Mouse (Mus musculus) monocyte, adult 5-6 weeks (primary cell): ENCODE results near the gene Cecr2. TPM values are rescaled to one million over a fixed set of nuclear protein-coding genes. Genes with fewer than 3 reads are reported as not detected.
"Not testable (repeated sequence)": the region's sequence is repeated elsewhere in the genome, so short reads cannot be mapped to it uniquely, and the experiment has no call there.

Source experiments
- ATAC-seq: fragments of 153-309, 156-312 bp; replicated peaks from 2 replicates; pipeline ENCODE4 v1.8.0; 2017; ENCODE audit warnings: mild to moderate bottlenecking; ENCODE audit not compliant: low TSS enrichment, insufficient number of reproducible peaks, severe bottlenecking, poor library complexity, low FRiP score
- total RNA-seq: library from RNA; stranded (forward); fragments of 200-1000, 200-491, 200-594 nt; gene quantifications from 3 replicates; pipeline ENCODE4 v1.2.3, GENCODE M21; 2017

Cecr2 gene
- 1.5 to 4.0 TPM (median 3.3 TPM) in 3 replicates for total RNA-seq

DNA sequence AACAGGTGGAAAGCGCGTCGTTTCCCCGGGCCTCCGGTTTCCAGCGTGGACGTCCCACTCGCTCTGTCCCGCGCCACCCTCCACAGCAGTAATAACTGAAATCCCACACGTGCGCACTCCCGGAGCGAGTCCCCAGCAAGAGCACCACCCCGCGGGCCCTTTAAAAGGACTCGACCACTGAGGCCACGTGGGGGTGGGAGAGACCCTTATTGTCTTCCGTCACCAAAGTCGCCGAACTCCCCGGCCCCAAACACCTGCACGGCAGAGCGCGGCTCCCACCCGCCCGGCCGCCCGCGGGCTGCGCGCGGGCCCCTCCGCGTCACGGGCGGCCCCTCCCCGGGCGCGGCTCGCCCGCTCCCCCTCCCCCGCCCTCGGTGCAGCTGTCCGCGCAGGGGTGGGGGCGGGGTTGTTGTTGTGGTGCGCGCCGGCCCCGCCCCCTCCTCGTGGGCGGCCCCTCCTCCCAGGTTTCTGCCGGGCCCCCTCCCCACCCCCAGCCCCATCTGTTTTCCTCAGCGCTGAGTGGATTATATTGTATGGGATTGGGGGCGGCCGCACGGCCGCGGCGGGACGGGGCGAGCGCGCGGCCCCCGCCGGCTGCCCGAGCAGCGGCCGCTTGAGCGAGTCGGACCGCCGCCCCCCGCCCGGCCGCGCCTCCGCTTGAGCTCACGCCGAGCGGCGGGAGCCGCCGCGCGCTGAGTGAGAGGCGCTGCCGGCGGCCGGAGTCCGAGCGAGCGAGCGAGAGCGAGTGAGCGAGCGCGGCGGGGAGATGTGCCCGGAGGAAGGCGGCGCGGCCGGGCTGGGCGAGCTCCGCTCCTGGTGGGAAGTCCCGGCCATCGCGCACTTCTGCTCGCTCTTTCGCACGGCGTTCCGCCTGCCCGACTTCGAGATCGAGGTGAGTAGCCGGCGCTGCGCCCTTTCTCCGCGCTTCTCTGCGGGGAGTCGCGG, at the start of gene Cecr2:
Gene Cecr2, plus strand, starts transcription at position 554 of the 945 bp plus-strand sequence.
- no peak for ATAC-seq

- ATAC-seq, result no peak
Observed at GRCm38 (mm10) chr6:120617586-120617985, 48.6 kb upstream of the Cecr2 start.

GRCm38 (mm10) chr6:120618518-120619402, 47.4 kb upstream of the Cecr2 start:
- ATAC-seq, result no peak

DNA sequence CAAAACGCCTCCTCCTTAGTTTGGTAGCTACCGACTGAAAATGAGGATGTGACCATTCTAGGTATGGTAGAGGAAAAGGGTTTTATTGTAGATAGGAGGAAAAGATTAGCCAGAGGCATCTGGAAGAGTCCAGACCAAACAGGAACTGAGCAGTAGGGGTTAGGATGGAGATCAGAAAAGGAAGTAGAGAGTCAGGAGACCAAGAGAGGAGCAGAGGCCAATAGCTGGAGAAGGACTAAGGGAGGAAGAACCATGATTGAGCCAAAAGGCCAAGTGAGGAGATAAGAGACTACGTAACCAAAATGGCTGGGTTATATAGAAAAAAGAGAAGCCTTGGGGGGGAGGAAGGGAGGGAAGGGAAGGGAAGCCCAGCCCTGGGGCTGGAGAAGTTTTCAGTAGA, 46.0 kb upstream of the Cecr2 start:
- no peak for ATAC-seq

GRCm38 (mm10) chr6:120625081-120625480, 41.1 kb upstream of the Cecr2 start:
- no peak for ATAC-seq

GRCm38 (mm10) chr6:120627096-120627495, 39.1 kb upstream of the Cecr2 start:
- ATAC-seq, result no peak

- ATAC-seq, result no peak
Observed at GRCm38 (mm10) chr6:120628963-120629362, 37.2 kb upstream of the Cecr2 start.

DNA sequence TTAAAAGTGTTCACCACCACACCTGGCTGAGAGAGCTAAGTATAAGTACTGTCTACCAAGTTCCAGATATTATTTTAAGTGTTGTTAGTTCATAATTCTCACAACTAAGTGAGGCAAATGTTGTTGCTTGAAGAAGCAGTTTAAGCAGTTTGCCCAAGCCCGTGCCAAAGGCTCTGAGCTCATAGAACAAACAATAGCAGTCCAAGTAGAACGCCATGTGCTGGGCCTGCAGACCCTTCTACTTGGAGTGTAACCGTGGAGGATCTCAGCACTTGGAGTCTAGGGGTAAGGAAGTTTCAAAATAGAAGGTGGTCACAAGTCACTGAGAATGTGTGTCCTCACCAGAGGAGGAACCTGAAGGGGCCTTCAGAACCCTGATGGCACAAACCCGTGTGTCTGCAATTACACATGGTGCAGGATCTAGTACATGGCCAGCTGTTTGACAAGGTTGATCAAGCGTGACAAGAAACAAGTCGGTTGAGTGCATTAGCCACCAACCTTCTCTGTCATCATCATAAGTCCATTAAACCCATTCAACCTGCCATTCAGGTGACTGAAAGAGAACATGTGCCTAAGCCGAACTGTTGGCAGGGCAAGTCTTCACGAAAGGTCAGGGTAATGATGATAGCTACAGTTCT, 30.7 kb upstream of the Cecr2 start:
- no peak for ATAC-seq

DNA sequence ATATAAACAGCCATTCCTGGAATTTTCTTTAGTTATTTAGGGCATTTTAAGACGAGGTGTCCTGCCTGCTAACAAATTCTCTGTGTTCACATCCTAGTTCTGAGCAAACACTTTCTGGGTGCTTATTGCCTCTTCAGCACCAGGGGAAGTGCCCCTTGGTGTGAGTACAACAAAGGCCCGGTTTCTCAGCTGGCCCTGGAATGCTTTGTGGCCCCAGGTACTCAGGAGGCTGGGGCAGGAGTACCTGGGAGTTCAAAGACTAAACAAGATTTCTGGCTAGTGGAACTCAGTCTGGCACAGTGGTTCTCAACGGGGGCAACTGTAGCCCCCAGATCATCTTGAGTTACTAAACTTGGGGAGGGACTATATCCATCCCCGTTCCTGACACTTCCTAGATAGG, 26.6 kb upstream of the Cecr2 start:
- no peak for ATAC-seq

GRCm38 (mm10) chr6:120641866-120642378, 24.2 kb upstream of the Cecr2 start:
- no peak for ATAC-seq

DNA sequence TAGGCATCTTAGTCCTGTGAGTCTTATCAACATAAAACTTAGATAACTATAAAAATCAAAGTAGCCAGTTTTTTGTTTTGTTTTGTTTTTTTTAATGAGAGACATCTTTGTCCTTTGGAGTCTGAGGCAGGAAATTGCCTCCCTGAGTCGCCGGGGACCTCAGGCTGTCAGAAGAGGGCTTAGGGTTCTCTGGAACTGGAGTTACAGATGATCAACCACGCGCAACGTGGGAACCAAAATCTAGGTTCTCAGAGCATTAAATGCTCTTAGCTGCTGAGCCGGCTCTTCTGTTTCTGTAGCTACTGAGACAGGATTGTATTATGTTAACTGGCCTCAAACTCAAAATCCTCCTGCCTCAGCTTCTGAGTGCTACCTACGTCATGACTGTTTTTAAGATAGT, 22.4 kb upstream of the Cecr2 start:
- no peak for ATAC-seq

DNA sequence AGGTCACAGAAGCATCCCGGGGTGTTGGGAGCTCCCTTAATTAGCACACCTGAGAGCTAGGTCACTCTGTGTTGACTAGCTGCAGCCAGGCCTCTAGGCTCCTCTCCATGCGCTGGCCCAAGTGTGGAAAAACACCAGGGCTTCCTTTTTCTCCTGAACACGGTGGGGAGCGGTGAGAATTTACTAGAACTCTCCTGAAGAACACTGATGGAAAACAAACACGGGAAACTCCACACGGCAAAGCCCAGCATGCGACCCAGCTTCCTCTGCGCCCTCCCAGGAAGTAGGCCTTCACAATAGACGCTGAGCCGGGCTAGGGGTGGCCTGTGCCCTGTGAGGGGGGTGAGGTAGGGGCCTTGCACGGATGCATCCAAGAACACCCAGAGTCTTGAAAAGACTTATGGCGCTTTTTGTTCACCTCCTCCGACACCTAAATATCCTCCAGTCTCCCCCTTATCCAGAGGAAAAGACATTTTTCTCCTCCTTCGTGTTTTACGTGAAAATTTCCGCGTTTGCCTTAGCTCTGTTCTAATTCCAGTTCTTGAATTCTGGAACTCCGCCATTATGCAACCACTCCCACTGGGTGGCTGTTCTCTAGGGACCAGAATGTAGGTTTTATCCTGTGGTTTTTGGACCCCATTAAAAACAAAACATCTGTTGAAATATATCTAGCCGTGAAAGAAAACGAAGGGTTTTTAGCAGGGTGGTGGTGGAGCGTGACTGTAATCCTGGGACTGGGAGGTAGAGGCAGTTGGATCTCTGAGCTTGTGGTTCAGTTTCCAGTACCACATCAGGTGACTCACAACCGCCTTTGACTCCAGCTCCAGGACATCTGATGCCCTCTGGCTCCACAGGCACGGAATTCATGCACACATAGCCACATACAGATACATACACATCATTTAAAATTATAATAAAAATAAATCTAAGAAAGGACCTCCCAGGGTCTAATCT, 21.5 kb upstream of the Cecr2 start:
- no peak for ATAC-seq

DNA sequence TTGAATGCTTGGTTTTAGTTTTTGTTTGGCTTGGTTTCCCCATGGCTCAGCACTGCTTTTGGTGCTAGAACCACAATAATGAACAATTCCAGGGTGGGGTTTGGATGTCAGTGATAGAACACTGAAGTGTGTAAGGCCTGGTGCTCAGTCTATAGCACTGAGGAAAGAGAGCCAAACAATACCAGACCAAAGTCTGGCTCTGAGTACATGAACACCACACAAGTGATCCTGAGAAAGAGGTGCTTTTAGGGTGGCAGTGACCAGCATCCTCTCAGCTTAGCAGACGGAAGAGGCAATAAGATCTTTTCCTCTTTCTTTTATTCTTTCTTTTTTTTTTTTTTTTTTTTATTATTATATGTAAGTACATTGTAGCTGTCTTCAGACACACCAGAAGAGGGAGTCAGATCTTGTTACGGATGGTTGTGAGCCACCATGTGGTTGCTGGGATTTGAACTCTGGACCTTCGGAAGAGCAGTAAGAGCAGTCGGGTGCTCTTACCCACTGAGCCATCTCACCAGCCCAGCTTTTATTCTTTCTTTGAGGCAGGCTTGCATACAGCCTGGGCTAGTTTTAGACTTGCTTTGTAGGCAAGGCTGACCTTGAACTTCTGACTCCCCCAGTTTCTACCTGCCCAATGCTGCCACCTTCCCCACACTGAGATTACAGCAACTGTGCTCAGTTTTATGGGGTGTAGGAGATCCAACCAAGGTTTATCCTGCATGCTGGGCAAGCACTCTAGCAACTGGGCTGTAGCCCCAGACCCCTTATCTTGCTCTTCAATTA, 18.7 kb upstream of the Cecr2 start:
- not testable (repeated sequence) for ATAC-seq

- no peak for ATAC-seq
Observed at GRCm38 (mm10) chr6:120648205-120648604, 18.0 kb upstream of the Cecr2 start.

GRCm38 (mm10) chr6:120652666-120653065, 13.5 kb upstream of the Cecr2 start:
- ATAC-seq, result no peak

DNA sequence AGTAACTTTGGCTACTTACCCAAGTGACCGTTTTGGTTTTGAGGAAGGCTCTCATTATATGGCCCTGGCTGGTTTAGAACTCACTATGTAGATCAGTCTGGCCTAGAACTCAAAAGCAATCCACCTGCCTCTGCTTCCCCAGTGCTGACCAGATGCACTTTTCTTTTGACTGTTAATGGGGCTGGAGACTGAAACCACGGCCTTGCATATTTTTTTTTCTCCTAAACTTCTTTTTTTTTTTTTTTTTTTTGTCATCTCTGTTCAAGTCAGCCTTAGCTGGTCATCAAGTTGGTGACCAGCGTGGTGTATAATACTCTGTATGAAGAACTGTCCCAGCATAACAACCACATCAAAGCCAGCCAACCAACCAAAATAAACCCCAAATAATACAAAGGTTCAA, 10.5 kb upstream of the Cecr2 start:
- no peak for ATAC-seq

GRCm38 (mm10) chr6:120658848-120659247, 7.3 kb upstream of the Cecr2 start:
- no peak for ATAC-seq
